Mouse (Mus musculus): Measurements from ENCODE around the gene Fgf14. TPM values are rescaled to one million over a fixed set of nuclear protein-coding genes. Genes with fewer than 3 reads are reported as not detected.

Fgf14 gene
- total and polyA plus RNA-seq, 3 experiments, result not detected

DNA sequence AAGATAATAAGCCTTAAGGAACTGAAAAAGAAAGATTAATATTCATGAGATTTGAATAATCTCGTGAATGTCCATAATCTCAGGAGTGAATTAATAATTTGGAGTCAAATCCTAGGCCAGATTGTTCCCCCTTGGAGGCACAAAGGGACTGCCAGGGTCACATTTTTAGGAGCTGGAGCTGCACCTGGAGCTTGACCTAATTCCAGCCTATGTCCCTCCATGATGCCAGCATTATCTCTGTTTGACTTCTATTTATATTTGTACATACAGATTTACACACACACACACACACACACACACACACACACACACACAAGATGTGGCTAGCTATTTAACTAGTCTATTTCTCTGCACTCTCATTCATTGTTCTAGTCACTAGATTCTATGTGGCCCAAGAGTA is 100.4 kb downstream of the Fgf14 start:
- no peak overlapping the region for H3K9ac ChIP-seq (ENCODE audit: control insufficient read depth, low read depth, low read length, poor library complexity, severe bottlenecking)
- no peaks in the 10 kb centered on the region for H3K9me3 ChIP-seq (replicated peaks; ENCODE audit: insufficient read depth, low read length)
- H3K27me3 ChIP-seq (ENCODE audit: control insufficient read depth in 1 of 2, insufficient read depth in 2 of 2, low read length in 2 of 2), result no peaks in the 10 kb centered on the region
- DNase-seq (ENCODE audit: low read depth, low spot score), result no peak
- no peak overlapping the region for H3K27ac ChIP-seq (ENCODE audit: control insufficient read depth, low read depth, low read length)
- TF ChIP-seq UBTF (IDR thresholded peaks at IDR 0.05; ENCODE audit: borderline replicate concordance, insufficient read depth, low read depth, low read length), result no peak
- TF ChIP-seq MXI1 (IDR thresholded peaks at IDR 0.05; ENCODE audit: low read depth, low read length), result no peak
- no peak for TF ChIP-seq POLR2AphosphoS2 (IDR thresholded peaks at IDR 0.05; ENCODE audit: low read length)
- no peak for TF ChIP-seq MAFK (IDR thresholded peaks at IDR 0.05; ENCODE audit: borderline replicate concordance, low read depth, low read length)
- no peak for TF ChIP-seq HCFC1 (IDR thresholded peaks at IDR 0.05; ENCODE audit: low read depth, low read length)
- TF ChIP-seq SMC3 (IDR thresholded peaks at IDR 0.05; ENCODE audit: low read depth, low read length), result no peak
- TF ChIP-seq GATA1 (IDR thresholded peaks at IDR 0.05; ENCODE audit: low read depth, low read length), result no peak
- TF ChIP-seq MYC (IDR thresholded peaks at IDR 0.05; ENCODE audit: low read depth, low read length), result no peak
- TF ChIP-seq USF1 (IDR thresholded peaks at IDR 0.05; ENCODE audit: low read depth, low read length), result no peak
- TF ChIP-seq NELFE (IDR thresholded peaks at IDR 0.05; ENCODE audit: low read depth, low read length), result no peak
- no peak for TF ChIP-seq TCF12 (IDR thresholded peaks at IDR 0.05; ENCODE audit: low read depth, low read length)
- H3K79me2 ChIP-seq (ENCODE audit: control insufficient read depth, insufficient read depth, low read length, poor library complexity), result no peaks in the 10 kb centered on the region
- no peaks in the 10 kb centered on the region for H3K36me3 ChIP-seq (ENCODE audit: control insufficient read depth in 1 of 2, insufficient read depth in 2 of 2, low read length in 2 of 2)
- H3K4me1 ChIP-seq (ENCODE audit: control insufficient read depth in 1 of 2, insufficient read depth in 2 of 2, low read length in 2 of 2), result no peaks in the 10 kb centered on the region
- H3K4me3 ChIP-seq (ENCODE audit: control insufficient read depth in 1 of 2, insufficient read depth in 1 of 2, low read depth in 2 of 2, low read length in 2 of 2), result no peak overlapping the region

DNA sequence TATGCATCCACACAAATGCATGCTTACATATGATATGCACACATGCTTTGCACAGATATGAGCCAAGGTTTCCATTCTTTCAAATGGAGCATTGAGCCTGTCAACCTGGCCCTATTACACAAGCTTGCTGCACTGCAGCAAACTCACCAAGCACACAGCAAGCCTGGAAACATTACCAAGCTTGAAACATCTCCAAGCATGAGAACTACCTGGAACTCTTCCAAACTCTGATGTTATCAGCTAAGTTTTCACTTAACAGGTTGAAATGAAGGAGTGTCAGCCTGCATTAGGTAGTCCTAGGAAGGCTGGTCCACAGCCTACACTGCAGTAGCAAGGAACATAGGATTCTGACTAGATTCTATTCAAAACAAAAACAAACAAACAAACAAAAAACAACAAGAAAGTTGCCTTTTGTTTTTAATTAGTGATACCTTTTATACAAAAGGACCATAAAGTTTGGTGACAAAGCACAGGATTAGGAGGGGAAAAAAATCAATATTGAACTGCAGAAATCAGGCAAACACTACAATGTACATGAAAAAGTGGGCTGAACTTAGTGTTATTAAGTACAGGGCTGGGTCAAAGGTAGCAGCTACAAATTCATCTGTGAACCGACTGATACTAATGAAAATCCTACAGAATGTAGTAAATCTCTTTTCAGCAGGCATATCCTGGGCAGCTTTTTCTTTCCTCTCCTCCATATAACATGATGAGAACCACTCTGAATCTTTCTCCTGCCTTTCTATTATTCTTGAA is 101.6 kb downstream of the Fgf14 start:
- TF ChIP-seq MAX (IDR thresholded peaks at IDR 0.05; ENCODE audit: low read length), result no peak
- TF ChIP-seq JUND (IDR thresholded peaks at IDR 0.05; ENCODE audit: low read depth, low read length), result no peak
- H3K27ac ChIP-seq (ENCODE audit: control insufficient read depth, low read depth, low read length), result no peak overlapping the region
- H3K4me3 ChIP-seq (ENCODE audit: control insufficient read depth in 1 of 2, insufficient read depth in 1 of 2, low read depth in 2 of 2, low read length in 2 of 2), result no peak overlapping the region
- H3K36me3 ChIP-seq (ENCODE audit: control insufficient read depth in 1 of 2, insufficient read depth in 2 of 2, low read length in 2 of 2), result no peaks in the 10 kb centered on the region
- no peaks in the 10 kb centered on the region for H3K27me3 ChIP-seq (ENCODE audit: control insufficient read depth in 1 of 2, insufficient read depth in 2 of 2, low read length in 2 of 2)
- no peaks in the 10 kb centered on the region for H3K4me1 ChIP-seq (ENCODE audit: control insufficient read depth in 1 of 2, insufficient read depth in 2 of 2, low read length in 2 of 2)
- H3K9ac ChIP-seq (ENCODE audit: control insufficient read depth, low read depth, low read length, poor library complexity, severe bottlenecking), result no peak overlapping the region
- no peaks in the 10 kb centered on the region for H3K9me3 ChIP-seq (replicated peaks; ENCODE audit: insufficient read depth, low read length)
- no peaks in the 10 kb centered on the region for H3K79me2 ChIP-seq (ENCODE audit: control insufficient read depth, insufficient read depth, low read length, poor library complexity)
- DNase-seq (ENCODE audit: low read depth, low spot score), result peak; percentile 2

GRCm38 (mm10) chr14:124566445-124566844 is 110.5 kb downstream of the Fgf14 start:
- TF ChIP-seq ZKSCAN1 (IDR thresholded peaks at IDR 0.05; ENCODE audit: low read depth, low read length) (no peak), POLR2A (IDR thresholded peaks at IDR 0.05; ENCODE audit: control insufficient read depth in 1 of 2, insufficient read depth in 1 of 2, low read depth in 1 of 2, low read length in 2 of 2, poor library complexity in 1 of 2) (no peak), ZC3H11A (IDR thresholded peaks at IDR 0.05; ENCODE audit: low read depth, low read length) (no peak), TBP (IDR thresholded peaks at IDR 0.05; ENCODE audit: low read depth, low read length) (no peak), SMC3 (IDR thresholded peaks at IDR 0.05; ENCODE audit: low read depth, low read length) (no peak), SIN3A (IDR thresholded peaks at IDR 0.05; ENCODE audit: low read length) (no peak), NELFE (IDR thresholded peaks at IDR 0.05; ENCODE audit: low read depth, low read length) (no peak), TAL1 (IDR thresholded peaks at IDR 0.05; ENCODE audit: low read length) (no peak), EP300 (IDR thresholded peaks at IDR 0.05; ENCODE audit: low read depth in 1 of 2, low read length in 2 of 2) (no peak)

More at GRCm38 (mm10) chr14:124566445-124566844, 110.5 kb downstream of the Fgf14 start:
- Histone ChIP-seq H3K79me2 (ENCODE audit: control insufficient read depth, insufficient read depth, low read length, poor library complexity) (no peaks in the 10 kb centered on the region), H3K4me1 (ENCODE audit: control insufficient read depth in 1 of 2, insufficient read depth in 2 of 2, low read length in 2 of 2) (no peaks in the 10 kb centered on the region), H3K27me3 (ENCODE audit: control insufficient read depth in 1 of 2, insufficient read depth in 2 of 2, low read length in 2 of 2) (no peaks in the 10 kb centered on the region), H3K9ac (ENCODE audit: control insufficient read depth, low read depth, low read length, poor library complexity, severe bottlenecking) (no peak overlapping the region), H3K36me3 (ENCODE audit: control insufficient read depth in 1 of 2, insufficient read depth in 2 of 2, low read length in 2 of 2) (no peaks in the 10 kb centered on the region), H3K4me3 (ENCODE audit: control insufficient read depth in 1 of 2, insufficient read depth in 1 of 2, low read depth in 2 of 2, low read length in 2 of 2) (no peak overlapping the region), H3K9me3 (replicated peaks; ENCODE audit: insufficient read depth, low read length) (no peaks in the 10 kb centered on the region), H3K27ac (ENCODE audit: control insufficient read depth, low read depth, low read length) (no peak overlapping the region)
- no peak for DNase-seq (ENCODE audit: low read depth, low spot score)

All from MEL (cell line).